Mouse (Mus musculus) A20 (cell line): Measurements from ENCODE around the gene Guk1.
"Not testable (repeated sequence)": the region's sequence is repeated elsewhere in the genome, so short reads cannot be mapped to it uniquely, and the experiment has no call there.

Experiments used
- DNase-seq: peaks from one replicate; pipeline ENCODE4 v3.0.0-alpha.2; 2011; ENCODE audit warnings: low read depth, low spot score

Guk1 gene

GRCm38 (mm10) chr11:59211561-59211960, 19.5 kb upstream of the Guk1 start:
- DNase-seq: not testable (repeated sequence)

GRCm38 (mm10) chr11:59210020-59210419, 18.0 kb upstream of the Guk1 start:
- DNase-seq: no peak

- DNase-seq: no peak
Measured at GRCm38 (mm10) chr11:59209580-59209979, 17.6 kb upstream of the Guk1 start.

GRCm38 (mm10) chr11:59209003-59209441, 17.0 kb upstream of the Guk1 start:
- peak; percentile 80 for DNase-seq

GRCm38 (mm10) chr11:59208153-59208831, 16.3 kb upstream of the Guk1 start, which contains the start of gene 2310033P09Rik:
TSS of gene 2310033P09Rik (plus strand) at chr11:59208321.
- peak; percentile 94 for DNase-seq

GRCm38 (mm10) chr11:59202081-59202995, 10.3 kb upstream of the Guk1 start, which contains the start of gene Mrpl55:
TSS of gene Mrpl55 (plus strand) at chr11:59202486.
- peak; percentile 91 for DNase-seq

- peak; percentile 32 for DNase-seq
Measured at GRCm38 (mm10) chr11:59201216-59202002, 9.4 kb upstream of the Guk1 start.

GRCm38 (mm10) chr11:59196230-59196629, 4.2 kb upstream of the Guk1 start:
- no peak for DNase-seq

- DNase-seq: peak; percentile 94
Measured at GRCm38 (mm10) chr11:59191231-59192058, 567 bp downstream of the Guk1 start.

- DNase-seq: no peak
Measured at GRCm38 (mm10) chr11:59187706-59188105, 4.3 kb downstream of the Guk1 start.

- no peak for DNase-seq
Measured at GRCm38 (mm10) chr11:59185490-59185889, 6.5 kb downstream of the Guk1 start.

GRCm38 (mm10) chr11:59183821-59184220, 8.2 kb downstream of the Guk1 start:
- peak; percentile 44 for DNase-seq

GRCm38 (mm10) chr11:59182864-59183331, 9.1 kb downstream of the Guk1 start, which contains the start of gene Gjc2:
TSS of gene Gjc2 (minus strand) at chr11:59183213.
- no peak for DNase-seq

- DNase-seq: no peak
Measured at GRCm38 (mm10) chr11:59176921-59177320, 15.1 kb downstream of the Guk1 start.

GRCm38 (mm10) chr11:59176475-59176874, 15.5 kb downstream of the Guk1 start:
- no peak for DNase-seq

GRCm38 (mm10) chr11:59174189-59174838, 17.7 kb downstream of the Guk1 start:
- DNase-seq: no peak

- DNase-seq: no peak
Measured at GRCm38 (mm10) chr11:59170549-59170948, 21.5 kb downstream of the Guk1 start.

GRCm38 (mm10) chr11:59169807-59170206, 22.2 kb downstream of the Guk1 start:
- no peak for DNase-seq

GRCm38 (mm10) chr11:59165616-59166241, 26.3 kb downstream of the Guk1 start:
- DNase-seq: no peak

- DNase-seq: no peak
Measured at GRCm38 (mm10) chr11:59164384-59164783, 27.6 kb downstream of the Guk1 start.
